Mouse (Mus musculus) layer of hippocampus, adult 9-10 months (tissue): ENCODE measurements around the gene Lypd4.
"Not testable (repeated sequence)": the region's sequence is repeated elsewhere in the genome, so short reads cannot be mapped to it uniquely, and the experiment has no call there.

Source experiments
- DNase-seq: peaks from one replicate; pipeline ENCODE4 v3.0.0; 2022; ENCODE audit warnings: low spot score

Lypd4 gene

GRCm38 (mm10) chr7:24869532-24870165 lies at the start of gene Lypd4, which contains the start of gene Dmrtc2:
TSS of gene Lypd4 (minus strand) at chr7:24869941.
TSS of gene Dmrtc2 (plus strand) at chr7:24870057.
- DNase-seq: no peak

GRCm38 (mm10) chr7:24918763-24919323 lies 49.1 kb upstream of the Lypd4 start:
- no peak for DNase-seq

GRCm38 (mm10) chr7:24912480-24912879 lies 42.7 kb upstream of the Lypd4 start:
- DNase-seq: no peak

- no peak for DNase-seq
Observed at GRCm38 (mm10) chr7:24907211-24907748, 37.5 kb upstream of the Lypd4 start.

- no peak for DNase-seq
Observed at GRCm38 (mm10) chr7:24906551-24906950, 36.8 kb upstream of the Lypd4 start.

- no peak for DNase-seq
Observed at GRCm38 (mm10) chr7:24904936-24905335, 35.2 kb upstream of the Lypd4 start.

- DNase-seq: peak; percentile 91
Observed at GRCm38 (mm10) chr7:24904070-24904483, 34.3 kb upstream of the Lypd4 start.

GRCm38 (mm10) chr7:24903444-24903825 lies 33.7 kb upstream of the Lypd4 start:
- DNase-seq: no peak

GRCm38 (mm10) chr7:24902630-24903443 lies 33.1 kb upstream of the Lypd4 start, which contains the start of gene Arhgef1:
TSS of gene Arhgef1 (plus strand) at chr7:24902912.
- DNase-seq: no peak

- no peak for DNase-seq
Observed at GRCm38 (mm10) chr7:24902264-24902629, 32.5 kb upstream of the Lypd4 start.

- no peak for DNase-seq
Observed at GRCm38 (mm10) chr7:24901842-24902241, 32.1 kb upstream of the Lypd4 start.

- no peak for DNase-seq
Observed at GRCm38 (mm10) chr7:24901114-24901513, 31.4 kb upstream of the Lypd4 start.

- DNase-seq: no peak
Observed at GRCm38 (mm10) chr7:24897959-24898358, 28.2 kb upstream of the Lypd4 start.

GRCm38 (mm10) chr7:24897224-24897623 lies 27.5 kb upstream of the Lypd4 start, which contains the start of gene Cd79a:
TSS of gene Cd79a (plus strand) at chr7:24897381.
- no peak for DNase-seq

GRCm38 (mm10) chr7:24896269-24896668 lies 26.5 kb upstream of the Lypd4 start:
- no peak for DNase-seq

GRCm38 (mm10) chr7:24895749-24896148 lies 26.0 kb upstream of the Lypd4 start:
- DNase-seq: not testable (repeated sequence)

- DNase-seq: no peak
Observed at GRCm38 (mm10) chr7:24892125-24892583, 22.4 kb upstream of the Lypd4 start.

- no peak for DNase-seq
Observed at GRCm38 (mm10) chr7:24891241-24892124, 21.7 kb upstream of the Lypd4 start.

- no peak for DNase-seq
Observed at GRCm38 (mm10) chr7:24890281-24891216, 20.8 kb upstream of the Lypd4 start.

- DNase-seq: no peak
Observed at GRCm38 (mm10) chr7:24889431-24890220, 19.9 kb upstream of the Lypd4 start.
